Mouse (Mus musculus) ES-E14 (cell line): ENCODE measurements around the gene Bcar3. TPM values are rescaled to one million over a fixed set of nuclear protein-coding genes. Genes with fewer than 3 reads are reported as not detected.
A peak's percentile ranks its signal among the peaks of the same experiment; 100 is the strongest.

ENCODE experiments used
- DNase-seq: peaks from one replicate; pipeline ENCODE4 v3.0.0-alpha.2; 2013; ENCODE audit warnings: low read depth, low spot score
- H3K27ac ChIP-seq: 2 replicates; pipeline ENCODE4 v1.5.1; 2012; ENCODE audit warnings: low read depth, mild to moderate bottlenecking, low read length, moderate library complexity, mixed read lengths; ENCODE audit not compliant: poor library complexity, insufficient read depth, severe bottlenecking
- H3K36me3 ChIP-seq: 2 replicates; pipeline ENCODE4 v1.6.1; 2012; ENCODE audit warnings: mild to moderate bottlenecking, low read length, moderate library complexity, mixed read lengths; ENCODE audit not compliant: control insufficient read depth, poor library complexity, insufficient read depth, severe bottlenecking
- H3K4me1 ChIP-seq, 2 experiments: fragments of 150-350 bp in 1 of 2; sonication (generic) in 1 of 2; 2 replicates each; pipeline ENCODE4 v1.6.1; 2012; ENCODE audit warnings: low read length in 2 of 2, mild to moderate bottlenecking in 1 of 2, mixed read lengths in 1 of 2; ENCODE audit not compliant: control insufficient read depth in 2 of 2, insufficient read depth in 2 of 2, poor library complexity in 1 of 2
- H3K4me3 ChIP-seq, 2 experiments: fragments of 150-350 bp in 1 of 2; sonication (generic) in 1 of 2; 2 replicates each; pipeline ENCODE4 v1.5.1; 2012; ENCODE audit warnings: low read length in 2 of 2, low read depth in 1 of 2, mild to moderate bottlenecking in 1 of 2, mixed read lengths in 1 of 2; ENCODE audit not compliant: insufficient read depth in 1 of 2, poor library complexity in 1 of 2, severe bottlenecking in 1 of 2
- H3K9ac ChIP-seq: 2 replicates; pipeline ENCODE4 v1.6.1; 2012; ENCODE audit warnings: low read depth, mild to moderate bottlenecking, low read length, mixed read lengths; ENCODE audit not compliant: poor library complexity, insufficient read depth, severe bottlenecking
- H3K9me3 ChIP-seq: fragments of 150-350 bp; sonication (generic); 2 replicates; pipeline ENCODE4 v1.6.1; 2012; ENCODE audit warnings: low read depth, mild to moderate bottlenecking, low read length; ENCODE audit not compliant: control insufficient read depth, insufficient read depth
- CHD2 ChIP-seq: IDR thresholded peaks from 2 replicates; pipeline ENCODE4 v1.6.1; 2014; ENCODE audit warnings: mild to moderate bottlenecking, low read depth, low read length, inconsistent platforms
- HCFC1 ChIP-seq: IDR thresholded peaks from 2 replicates; pipeline ENCODE4 v1.6.1; 2012; ENCODE audit warnings: low read length, inconsistent platforms, borderline replicate concordance; ENCODE audit not compliant: insufficient read depth
- MAFK ChIP-seq: IDR thresholded peaks from 2 replicates; pipeline ENCODE4 v1.6.1; 2014; ENCODE audit warnings: mild to moderate bottlenecking, low read depth, low read length, inconsistent platforms; ENCODE audit not compliant: insufficient read depth
- ZC3H11A ChIP-seq: IDR thresholded peaks from 2 replicates; pipeline ENCODE4 v1.6.1; 2012; ENCODE audit warnings: low read depth, mild to moderate bottlenecking, inconsistent platforms, low read length, borderline replicate concordance
- ZNF384 ChIP-seq: IDR thresholded peaks from 2 replicates; pipeline ENCODE4 v1.6.1; 2012; ENCODE audit warnings: low read depth, low read length, inconsistent platforms
- in situ Hi-C, 2 experiments: fragments of 600-800 bp; cut with MboI; formaldehyde crosslinking; loops; one replicate each; pipeline ENCODE4 v1.15.1; 2025; ENCODE audit warnings: low sequenced_read_pairs in 2 of 2, inconsistent platforms in 1 of 2; ENCODE audit not compliant: unreplicated experiment in 2 of 2
- total RNA-seq: library from RNA; depleted of rRNA; stranded (reverse); fragments of 300-350 nt; gene quantifications from 2 replicates; pipeline ENCODE4 v1.2.3, GENCODE M21; 2012

Bcar3 gene
- total RNA-seq, 1 experiment, result 24.5 TPM

GRCm38 (mm10) chr3:122498528-122498927 is 204.6 kb downstream of the Bcar3 start:
- Histone ChIP-seq H3K27ac (no peak overlapping the region), H3K9ac (no peak overlapping the region), H3K36me3 (no peaks in the 10 kb centered on the region; the same call in 1 of the 2 replicates), H3K4me1 (peaks cover 6 to 12% of the 10 kb centered on the region in 2 experiments; a peak in 3 of 4 replicates), H3K9me3 (no peaks in the 10 kb centered on the region), H3K4me3 (no peak overlapping the region)
- TF ChIP-seq ZC3H11A (no peak), HCFC1 (no peak), MAFK (no peak), CHD2 (no peak), ZNF384 (no peak)
- in situ Hi-C loops, result no loop called here
- DNase-seq, result no peak

DNA sequence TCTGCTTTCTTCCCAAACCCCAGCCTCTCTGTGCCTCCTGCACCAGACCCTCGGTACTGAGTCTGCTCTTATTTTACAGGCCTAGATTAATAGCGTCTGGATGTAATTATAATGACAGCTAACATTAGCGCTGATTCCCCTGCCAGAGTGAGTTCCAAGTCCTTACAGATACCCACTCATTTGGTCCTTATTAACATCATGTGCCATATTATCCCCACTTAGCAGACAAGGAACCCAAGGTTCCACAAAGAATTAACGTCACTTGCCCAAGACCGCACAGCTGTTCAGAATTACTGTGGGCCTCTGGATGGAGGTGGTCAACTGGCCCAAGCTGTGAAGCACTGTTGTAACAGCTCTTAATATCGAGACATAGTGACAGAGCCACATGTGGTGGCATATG is 205.7 kb downstream of the Bcar3 start:
- H3K36me3 ChIP-seq, result no peaks in the 10 kb centered on the region

DNA sequence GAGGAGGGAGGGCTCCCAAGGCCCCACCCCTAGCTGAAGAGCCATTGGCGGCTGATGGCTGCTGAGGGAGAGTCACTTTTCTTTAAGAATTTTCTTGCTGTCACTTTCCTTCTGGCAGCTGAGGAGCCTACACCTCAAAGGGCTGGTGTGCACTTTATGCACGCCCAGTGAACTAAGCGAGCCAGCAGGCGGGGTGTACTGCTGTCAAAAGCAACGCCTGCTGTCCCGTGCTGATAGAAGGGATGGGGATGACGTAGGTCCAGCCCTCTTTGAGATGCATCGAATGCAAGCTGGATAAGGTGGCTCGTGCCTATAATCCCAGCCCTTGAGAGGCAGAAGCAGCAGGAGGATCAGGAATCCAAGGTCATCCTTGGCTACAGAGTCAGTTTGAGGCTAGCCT is 207.0 kb downstream of the Bcar3 start:
- in situ Hi-C loops, result no loop called here
- no peak overlapping the region; the same call in 1 of the 2 replicates for H3K27ac ChIP-seq
- no peak overlapping the region for H3K4me3 ChIP-seq
- H3K4me1 ChIP-seq, result peaks cover 6 to 12% of the 10 kb centered on the region in 2 experiments; a peak in 3 of 4 replicates
- no peak overlapping the region for H3K9ac ChIP-seq
- DNase-seq, result no peak
- no peaks in the 10 kb centered on the region for H3K9me3 ChIP-seq
- TF ChIP-seq ZNF384 (no peak), ZC3H11A (no peak), MAFK (no peak), HCFC1 (no peak)
- no peaks in the 10 kb centered on the region for H3K36me3 ChIP-seq

More for the DNA sequence above, 205.7 kb downstream of the Bcar3 start:
- in situ Hi-C loops, result no loop called here
- H3K4me3 ChIP-seq, result no peak overlapping the region
- no peak for TF ChIP-seq CHD2
- no peak for TF ChIP-seq ZNF384
- no peak for TF ChIP-seq ZC3H11A
- TF ChIP-seq MAFK, result no peak
- no peak for TF ChIP-seq HCFC1
- peaks cover 6 to 12% of the 10 kb centered on the region in 2 experiments; a peak in 3 of 4 replicates for H3K4me1 ChIP-seq
- no peak overlapping the region for H3K9ac ChIP-seq
- H3K27ac ChIP-seq, result no peak overlapping the region
- no peak for DNase-seq
- H3K9me3 ChIP-seq, result no peaks in the 10 kb centered on the region

DNA sequence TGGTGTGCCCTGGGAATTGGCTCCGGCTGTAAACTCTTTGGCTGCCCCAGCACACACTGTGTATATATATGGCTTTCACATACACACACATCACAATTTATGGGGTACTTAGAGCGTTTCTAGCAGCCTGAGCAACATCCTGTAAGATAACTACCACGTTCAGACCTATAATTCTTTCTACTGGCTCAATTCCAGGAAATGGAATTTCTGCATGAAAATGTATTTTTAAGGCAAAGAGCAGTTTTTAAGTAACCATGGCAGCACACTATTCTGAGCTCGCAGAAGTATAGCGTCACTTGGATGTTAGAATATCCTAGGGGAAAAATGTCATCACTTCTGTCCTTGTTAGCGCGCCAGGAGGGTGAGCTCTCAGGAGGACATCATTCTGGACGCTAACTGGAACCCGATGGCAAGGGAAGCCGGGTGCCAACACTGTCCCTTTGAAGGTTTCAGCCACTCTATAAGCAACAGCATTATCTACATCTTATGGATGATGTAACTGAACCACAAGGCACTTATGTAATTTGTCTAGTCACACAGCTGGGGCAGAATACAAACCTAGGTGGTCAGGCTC is 212.5 kb downstream of the Bcar3 start:
- Histone ChIP-seq H3K4me1 (peaks cover 0 to 5% of the 10 kb centered on the region in 2 experiments; a peak in 1 of 4 replicates), H3K36me3 (peaks cover 3% of the 10 kb centered on the region; the same call in 1 of the 2 replicates), H3K4me3 (no peak overlapping the region), H3K9me3 (no peaks in the 10 kb centered on the region), H3K9ac (no peak overlapping the region), H3K27ac (no peak overlapping the region)
- DNase-seq, result no peak
- TF ChIP-seq HCFC1 (no peak), MAFK (no peak), CHD2 (no peak), ZC3H11A (no peak), ZNF384 (no peak)
- in situ Hi-C loops, result no loop called here

DNA sequence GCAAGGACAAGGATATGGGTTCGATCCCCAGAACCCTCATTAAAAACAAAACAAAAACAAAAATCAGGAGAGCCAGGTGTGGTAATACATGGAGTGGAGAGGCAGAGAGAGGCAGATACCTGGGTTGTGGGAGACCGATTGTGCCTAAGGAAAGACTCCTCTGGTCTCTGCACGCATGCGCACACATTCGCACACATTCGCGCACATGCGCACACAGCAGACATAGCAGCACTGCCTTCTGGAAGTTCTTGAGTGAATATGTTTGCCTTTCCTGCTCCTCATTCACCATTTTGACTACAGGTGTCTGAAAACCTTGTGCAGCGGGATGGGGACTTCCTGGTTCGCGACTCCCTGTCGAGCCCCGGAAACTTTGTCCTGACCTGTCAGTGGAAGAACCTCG is 213.9 kb downstream of the Bcar3 start:
- peaks cover 14% of the 10 kb centered on the region for H3K36me3 ChIP-seq
- peaks cover 3 to 8% of the 10 kb centered on the region in 2 experiments; a peak in 2 of 4 replicates for H3K4me1 ChIP-seq
- no peak overlapping the region for H3K27ac ChIP-seq
- TF ChIP-seq ZC3H11A (no peak), MAFK (no peak), HCFC1 (no peak), ZNF384 (no peak), CHD2 (no peak)
- no peaks in the 10 kb centered on the region for H3K9me3 ChIP-seq
- in situ Hi-C loops, result no loop called here
- H3K4me3 ChIP-seq, result peak overlapping the region; percentile 15 to 50; a peak in 3 of 4 replicates
- H3K9ac ChIP-seq, result peak overlapping the region; percentile 39
- no peak for DNase-seq
